Mouse (Mus musculus) lung, adult 18-20 months (tissue): ENCODE measurements around the gene Becn1.

ENCODE experiments used
- DNase-seq, 2 experiments: peaks; one replicate each; pipeline ENCODE4 v3.0.0; 2022; ENCODE audit warnings: mixed read lengths in 2 of 2

The Becn1 gene

DNA sequence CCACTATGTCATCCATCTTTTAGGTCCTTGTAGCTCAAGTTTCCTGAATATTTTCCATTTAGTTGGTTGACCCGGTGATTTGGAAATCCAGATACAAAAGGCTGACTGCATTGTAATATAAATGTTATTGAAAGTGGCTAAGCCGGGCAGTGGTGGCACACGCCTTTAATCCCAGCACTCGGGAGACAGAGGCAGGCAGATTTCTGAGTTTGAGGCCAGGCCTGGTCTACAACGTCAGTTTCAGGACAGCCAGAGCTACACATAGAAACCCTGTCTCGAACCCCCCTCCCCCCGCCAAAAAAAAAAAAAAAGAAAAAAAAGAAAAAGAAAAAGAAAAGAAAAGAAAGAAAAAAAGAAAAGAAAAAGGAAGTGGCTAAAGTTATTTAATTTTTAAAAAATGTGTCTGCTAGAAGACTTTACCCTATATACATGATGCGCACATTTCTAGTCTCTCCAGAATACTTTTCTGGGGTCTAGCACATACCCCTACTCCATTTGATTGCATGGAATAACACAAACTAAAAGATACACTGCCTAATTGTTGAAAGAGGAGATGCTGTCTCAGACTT, 13.1 kb upstream of the Becn1 start:
- DNase-seq = no peak

DNA sequence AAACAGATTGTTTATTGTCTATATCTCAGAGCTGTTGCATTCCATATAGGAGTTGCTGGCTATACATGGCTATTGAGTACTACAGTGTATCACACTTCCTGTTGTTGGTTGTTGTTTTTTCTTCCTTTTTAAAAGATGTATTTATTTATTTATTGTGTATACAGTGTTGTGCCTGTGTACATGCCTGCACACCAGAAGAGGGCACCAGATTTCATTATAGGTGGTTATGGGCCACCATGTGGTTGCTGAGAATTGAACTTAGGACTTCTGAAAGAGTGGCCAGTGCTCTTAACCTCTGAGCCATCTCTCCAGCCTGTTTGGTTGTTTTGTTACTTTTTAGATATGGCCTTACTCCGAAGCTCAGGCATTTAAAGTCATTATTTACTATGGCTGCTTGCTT, 12.5 kb upstream of the Becn1 start:
- DNase-seq = no peak

GRCm38 (mm10) chr11:101312150-101312549, 10.1 kb upstream of the Becn1 start:
- DNase-seq = no peak

DNA sequence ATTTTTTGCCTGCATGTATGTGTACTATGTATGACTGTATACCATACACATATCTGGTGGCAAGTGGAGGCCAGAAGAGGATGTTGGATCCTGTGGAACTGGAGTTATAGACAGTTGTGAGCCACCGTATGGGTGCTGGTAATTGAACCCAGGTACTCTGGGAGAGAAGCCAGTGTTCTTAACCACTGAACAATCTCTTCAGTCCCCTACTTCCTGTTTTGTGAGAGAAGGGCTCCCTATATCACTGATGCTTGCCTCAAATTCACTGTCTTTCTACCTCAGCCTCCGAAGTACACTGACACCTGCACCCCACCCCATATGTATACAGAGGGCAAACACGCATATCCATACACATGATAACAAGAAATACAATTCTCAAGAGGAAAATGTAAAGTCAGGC, 9.0 kb upstream of the Becn1 start:
- DNase-seq = no peak

GRCm38 (mm10) chr11:101307744-101308143, 5.7 kb upstream of the Becn1 start:
- DNase-seq = no peak

- no peak for DNase-seq
Observed at GRCm38 (mm10) chr11:101301299-101302003, 635 bp downstream of the Becn1 start.

GRCm38 (mm10) chr11:101300881-101301280, 1.2 kb downstream of the Becn1 start:
- DNase-seq = no peak

- DNase-seq = no peak
Observed at GRCm38 (mm10) chr11:101295191-101295590, 6.9 kb downstream of the Becn1 start.

GRCm38 (mm10) chr11:101291231-101291630, 10.9 kb downstream of the Becn1 start:
- no peak for DNase-seq

- DNase-seq = peak; percentile 78 to 82
Observed at GRCm38 (mm10) chr11:101287306-101287705, 14.8 kb downstream of the Becn1 start.

GRCm38 (mm10) chr11:101283805-101284204, 18.3 kb downstream of the Becn1 start:
- DNase-seq = no peak

- no peak for DNase-seq
Observed at GRCm38 (mm10) chr11:101282896-101283295, 19.2 kb downstream of the Becn1 start.

GRCm38 (mm10) chr11:101280837-101281236, 21.2 kb downstream of the Becn1 start:
- no peak for DNase-seq

- peak in 1 of 2 experiments; percentile 20 for DNase-seq
Observed at GRCm38 (mm10) chr11:101279193-101279569, 22.9 kb downstream of the Becn1 start.

DNA sequence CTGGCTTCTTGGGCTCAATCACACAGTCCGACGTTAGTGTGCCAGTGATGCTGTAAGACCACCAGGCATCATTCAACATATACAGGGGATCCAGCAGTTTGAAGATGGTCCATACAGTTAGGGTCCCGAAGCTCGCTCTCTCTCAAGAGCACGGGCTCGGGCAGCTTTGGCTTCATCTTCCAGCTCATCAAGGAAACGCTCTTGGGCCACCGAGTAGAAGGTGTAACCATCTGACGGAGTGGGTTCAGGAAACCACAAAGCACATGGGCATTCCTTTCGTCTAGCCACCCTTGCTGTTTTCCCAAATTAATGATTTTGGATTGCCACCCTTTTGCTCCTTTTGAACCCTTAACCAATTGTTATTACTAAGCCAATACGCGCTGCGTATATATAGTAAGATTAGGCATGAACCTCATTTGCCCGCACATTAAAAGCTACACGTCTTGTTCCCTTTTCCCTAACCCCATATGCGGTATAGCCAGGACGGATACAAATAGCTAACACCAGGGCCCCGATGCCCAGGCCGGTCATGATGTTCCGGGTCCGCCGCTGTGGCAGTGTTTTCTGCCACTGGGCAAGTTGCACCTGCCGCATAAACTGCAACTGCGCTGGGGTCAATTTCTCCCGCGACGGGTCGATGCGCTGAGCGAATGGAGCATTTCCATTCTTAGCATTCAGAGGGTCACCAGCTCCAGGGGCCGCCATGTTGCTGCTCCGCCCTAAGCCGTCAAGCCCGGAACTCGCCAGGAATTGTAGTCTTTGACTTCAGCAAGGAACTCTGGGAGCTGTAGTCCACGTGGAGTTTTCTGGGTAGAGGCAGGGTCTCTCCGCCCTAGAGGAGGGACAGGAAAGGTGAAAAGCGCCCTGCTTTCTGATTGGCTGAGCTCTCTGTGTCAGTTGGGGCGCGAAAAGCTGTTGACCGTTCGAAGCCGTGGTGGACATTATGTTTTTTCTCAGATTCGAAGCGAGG, 23.6 kb downstream of the Becn1 start, which contains the start of the genes Cntd1 and Coa3:
TSS of gene Cntd1 (plus strand) at position 790 of the 970 bp plus-strand sequence.
TSS of gene Coa3 (minus strand) at position 892 of the 970 bp plus-strand sequence.
- peak; percentile 89 to 93 for DNase-seq

DNA sequence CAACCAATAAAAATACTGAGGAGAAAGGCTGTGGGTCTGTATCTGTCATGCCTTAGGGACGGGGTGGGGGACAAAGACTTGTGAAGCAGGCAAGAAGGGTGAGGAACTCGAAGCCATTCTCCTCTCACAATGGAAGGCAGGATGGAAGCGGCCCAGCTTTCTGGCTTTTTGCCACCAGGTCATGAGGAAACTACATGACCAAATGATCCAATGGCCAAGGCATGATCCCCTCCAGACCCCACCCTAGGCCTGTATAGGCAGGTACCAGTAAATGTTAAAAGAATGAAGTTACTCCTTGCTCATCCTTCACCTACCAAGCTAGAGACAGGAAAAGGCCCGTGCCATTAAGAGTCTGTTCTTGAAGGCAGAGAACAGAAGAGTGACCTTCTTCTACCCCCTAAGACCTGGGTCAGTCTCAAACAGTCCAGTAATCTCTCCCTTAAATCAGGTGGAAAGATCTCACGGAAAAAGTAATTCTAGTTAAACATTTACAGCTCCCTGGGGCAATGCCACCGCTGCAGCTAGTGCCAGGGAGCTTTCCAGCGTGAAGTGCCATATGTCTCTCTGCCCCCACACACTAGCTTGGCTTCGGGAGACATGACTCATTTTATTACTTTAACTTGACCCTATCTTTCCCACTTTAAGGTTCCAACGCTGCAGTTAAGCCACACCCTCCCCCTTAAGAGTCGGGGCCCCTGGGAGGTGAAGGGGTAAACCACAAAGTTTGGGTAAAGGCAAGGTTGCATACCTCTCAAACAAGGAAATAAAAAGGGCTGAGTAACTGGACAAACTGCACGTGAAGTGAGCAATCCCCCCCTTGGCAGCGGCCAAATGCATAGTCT, 24.5 kb downstream of the Becn1 start:
- peak; percentile 69 to 78 for DNase-seq

- no peak for DNase-seq
Observed at GRCm38 (mm10) chr11:101276319-101277070, 25.6 kb downstream of the Becn1 start.

DNA sequence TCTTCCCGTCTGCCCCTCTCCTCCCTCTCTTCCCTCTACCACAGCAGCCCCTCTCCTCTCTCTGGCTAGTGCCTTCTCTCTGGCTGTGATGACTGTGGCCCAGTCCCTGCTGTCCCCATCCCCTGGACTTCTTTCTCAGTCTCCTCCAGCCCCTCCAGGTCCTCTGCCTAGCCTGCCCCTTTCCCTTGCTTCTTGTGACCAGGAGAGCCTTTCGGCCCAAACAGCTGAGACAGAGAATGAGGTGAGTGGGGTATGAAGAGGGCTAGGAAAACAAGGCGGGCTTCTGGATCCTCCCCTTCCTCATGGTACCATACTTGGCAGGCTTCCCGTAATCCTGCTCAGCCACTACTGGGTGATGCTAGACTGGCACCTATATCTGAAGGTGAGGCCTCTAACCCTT, 26.8 kb downstream of the Becn1 start:
- DNase-seq = no peak

DNA sequence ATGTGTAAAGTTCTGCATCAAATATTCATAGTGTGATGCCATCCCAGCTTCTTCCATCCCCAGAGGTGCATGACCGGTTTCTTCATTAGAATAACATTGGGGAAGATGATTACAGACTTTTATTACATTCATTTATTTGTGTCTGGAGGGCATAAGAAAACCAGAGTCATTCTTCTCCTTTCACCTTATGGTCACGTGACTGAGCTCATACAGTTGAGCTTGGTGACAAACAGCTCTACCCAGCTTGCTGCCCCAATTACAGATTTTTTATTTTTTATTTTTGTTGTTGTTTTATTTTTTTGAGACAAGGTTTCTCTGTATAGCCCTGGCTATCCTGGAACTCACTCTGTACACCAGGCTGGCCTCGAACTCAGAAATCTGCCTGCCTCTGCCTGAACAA, 29.6 kb downstream of the Becn1 start:
- no peak for DNase-seq

- no peak for DNase-seq
Observed at GRCm38 (mm10) chr11:101269577-101270116, 32.4 kb downstream of the Becn1 start.

- no peak for DNase-seq
Observed at GRCm38 (mm10) chr11:101265906-101266305, 36.2 kb downstream of the Becn1 start.
